Mouse (Mus musculus) kidney, postnatal 10 days (tissue): Measurements from ENCODE around the gene Cyld.

ENCODE experiments used
- DNase-seq: peaks from one replicate; pipeline ENCODE4 v3.0.0; 2021; ENCODE audit warnings: mixed read lengths

The Cyld gene

GRCm38 (mm10) chr8:88696721-88697641, at the start of gene Cyld:
Gene Cyld (plus strand): TSS chr8:88697028.
- DNase-seq, result peak; percentile 99

- DNase-seq, result no peak
Measured at GRCm38 (mm10) chr8:88648322-88648721, 48.5 kb upstream of the Cyld start.

DNA sequence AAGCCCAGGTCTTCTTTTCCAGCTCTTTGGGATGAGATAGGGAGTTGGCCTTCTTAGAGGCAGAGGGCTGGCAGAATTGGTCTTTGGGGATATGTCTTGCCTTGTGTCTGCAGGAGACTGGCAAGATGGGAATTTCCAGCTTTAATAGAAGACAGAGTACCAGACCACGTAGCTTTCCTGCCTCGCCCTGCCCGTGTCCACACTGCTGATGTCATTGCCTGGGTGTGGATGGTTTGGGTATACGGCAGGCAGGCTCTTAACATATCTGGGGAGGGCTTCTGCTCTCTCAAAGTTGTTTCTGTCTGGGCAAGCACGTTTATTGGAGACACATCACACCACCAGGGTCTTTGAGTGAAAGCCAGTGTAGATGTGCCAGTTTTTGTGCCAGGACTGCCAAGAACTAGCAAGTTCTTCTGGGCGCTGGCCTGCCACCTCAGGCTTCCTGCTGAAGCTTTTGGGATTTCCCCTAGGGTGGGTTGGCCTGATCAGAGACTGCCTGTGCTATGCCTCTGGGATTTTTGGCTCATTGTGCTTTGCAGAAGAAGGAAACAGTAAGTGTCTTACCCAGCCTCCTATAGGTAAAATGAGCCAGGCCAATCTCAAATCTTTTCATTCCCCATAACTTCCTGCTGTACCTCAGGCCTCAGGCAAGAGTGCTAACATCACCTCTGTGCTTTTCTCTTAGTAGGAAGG, 46.7 kb upstream of the Cyld start:
- DNase-seq, result no peak

DNA sequence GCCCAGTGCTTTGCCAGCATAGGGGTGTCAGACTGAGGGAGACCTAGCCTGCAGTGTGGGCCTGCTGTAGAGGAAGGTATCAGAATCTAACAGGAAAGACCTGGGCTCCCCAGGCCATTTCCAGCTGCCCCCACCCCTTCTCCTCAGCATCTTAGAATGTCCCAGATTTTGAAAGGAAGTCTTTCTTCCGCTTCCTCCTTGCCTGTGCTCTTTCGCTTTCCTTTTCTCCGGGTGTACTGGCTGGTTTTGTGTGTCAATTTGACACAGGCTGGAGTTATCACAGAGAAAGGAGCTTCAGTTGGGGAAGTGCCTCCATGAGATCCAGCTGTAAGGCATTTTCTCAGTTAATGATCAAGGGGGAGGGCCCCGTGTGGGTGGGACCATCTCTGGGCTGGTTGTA, 45.7 kb upstream of the Cyld start:
- peak; percentile 28 for DNase-seq

- no peak for DNase-seq
Measured at GRCm38 (mm10) chr8:88655334-88655733, 41.5 kb upstream of the Cyld start.

GRCm38 (mm10) chr8:88659873-88660272, 37.0 kb upstream of the Cyld start:
- DNase-seq, result no peak

- no peak for DNase-seq
Measured at GRCm38 (mm10) chr8:88662401-88662821, 34.4 kb upstream of the Cyld start.

DNA sequence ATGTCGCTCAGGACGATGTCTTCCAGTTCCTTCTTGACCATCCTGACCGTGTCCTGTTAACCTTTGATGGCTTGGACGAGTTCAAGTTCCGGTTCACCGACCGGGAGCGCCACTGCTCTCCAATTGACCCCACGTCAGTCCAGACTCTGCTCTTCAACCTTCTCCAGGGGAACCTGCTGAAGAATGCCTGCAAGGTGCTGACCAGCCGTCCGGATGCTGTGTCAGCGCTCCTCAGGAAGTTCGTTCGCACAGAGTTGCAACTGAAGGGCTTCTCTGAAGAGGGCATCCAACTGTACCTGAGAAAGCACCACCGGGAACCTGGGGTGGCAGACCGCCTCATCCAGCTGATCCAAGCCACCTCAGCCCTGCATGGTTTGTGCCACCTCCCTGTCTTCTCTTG, 32.7 kb upstream of the Cyld start:
- DNase-seq, result peak; percentile 70

GRCm38 (mm10) chr8:88664947-88665346, 31.9 kb upstream of the Cyld start:
- peak; percentile 68 for DNase-seq

GRCm38 (mm10) chr8:88666435-88666834, 30.4 kb upstream of the Cyld start:
- peak; percentile 38 for DNase-seq

DNA sequence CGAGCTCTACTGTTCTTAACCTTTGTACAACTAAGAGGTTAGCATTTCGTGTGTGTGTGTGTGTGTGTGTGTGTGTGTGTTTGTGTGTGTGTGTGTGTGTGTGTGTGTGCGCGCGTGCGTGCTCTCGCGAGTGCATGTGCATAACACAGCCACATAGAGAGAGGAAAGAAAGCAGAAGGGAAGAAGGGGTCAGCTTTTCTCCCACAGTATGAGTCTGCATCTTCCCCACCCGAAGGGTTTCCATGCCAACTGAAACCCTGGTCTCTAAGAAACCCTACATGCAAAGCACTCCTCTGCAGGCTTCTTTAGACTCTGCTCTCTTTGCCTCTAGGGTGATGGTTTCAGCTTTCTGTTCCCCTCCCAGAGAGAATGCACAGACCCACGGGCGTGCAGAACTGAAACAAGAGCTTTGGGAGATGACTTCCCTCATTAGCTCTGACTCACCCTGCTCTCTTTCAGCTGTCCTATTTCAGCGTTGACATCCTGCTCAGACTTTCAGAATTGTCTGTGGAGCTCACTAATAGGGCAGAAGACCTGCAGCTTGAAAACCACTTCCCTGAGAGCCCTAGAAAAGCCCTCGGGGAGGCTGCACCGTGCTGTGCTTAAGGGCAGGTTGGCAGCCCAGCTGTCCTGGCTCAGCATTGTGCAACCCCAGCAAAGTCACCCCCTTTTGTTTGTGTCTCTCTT, 28.3 kb upstream of the Cyld start:
- no peak for DNase-seq

- DNase-seq, result no peak
Measured at GRCm38 (mm10) chr8:88670782-88671181, 26.0 kb upstream of the Cyld start.

- no peak for DNase-seq
Measured at GRCm38 (mm10) chr8:88671575-88671974, 25.3 kb upstream of the Cyld start.

DNA sequence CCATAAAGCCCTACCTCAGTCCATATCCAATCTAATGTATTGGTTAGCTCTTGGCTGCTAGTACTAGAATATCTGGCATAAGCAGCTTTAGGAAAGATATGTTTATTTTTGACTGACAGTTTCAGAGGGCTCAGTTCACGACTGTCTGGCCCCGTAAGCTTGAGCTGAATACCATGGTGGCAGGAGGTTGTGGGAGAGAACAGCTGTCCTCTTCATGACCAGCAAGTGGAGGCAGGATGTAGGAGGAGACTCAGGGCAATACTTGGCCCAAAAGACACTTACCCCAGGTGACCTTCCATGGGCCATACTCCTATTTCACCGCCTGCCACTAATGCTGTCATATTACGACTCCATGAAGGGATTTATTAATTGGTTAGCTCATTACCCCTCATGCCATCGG, 23.0 kb upstream of the Cyld start:
- no peak for DNase-seq

DNA sequence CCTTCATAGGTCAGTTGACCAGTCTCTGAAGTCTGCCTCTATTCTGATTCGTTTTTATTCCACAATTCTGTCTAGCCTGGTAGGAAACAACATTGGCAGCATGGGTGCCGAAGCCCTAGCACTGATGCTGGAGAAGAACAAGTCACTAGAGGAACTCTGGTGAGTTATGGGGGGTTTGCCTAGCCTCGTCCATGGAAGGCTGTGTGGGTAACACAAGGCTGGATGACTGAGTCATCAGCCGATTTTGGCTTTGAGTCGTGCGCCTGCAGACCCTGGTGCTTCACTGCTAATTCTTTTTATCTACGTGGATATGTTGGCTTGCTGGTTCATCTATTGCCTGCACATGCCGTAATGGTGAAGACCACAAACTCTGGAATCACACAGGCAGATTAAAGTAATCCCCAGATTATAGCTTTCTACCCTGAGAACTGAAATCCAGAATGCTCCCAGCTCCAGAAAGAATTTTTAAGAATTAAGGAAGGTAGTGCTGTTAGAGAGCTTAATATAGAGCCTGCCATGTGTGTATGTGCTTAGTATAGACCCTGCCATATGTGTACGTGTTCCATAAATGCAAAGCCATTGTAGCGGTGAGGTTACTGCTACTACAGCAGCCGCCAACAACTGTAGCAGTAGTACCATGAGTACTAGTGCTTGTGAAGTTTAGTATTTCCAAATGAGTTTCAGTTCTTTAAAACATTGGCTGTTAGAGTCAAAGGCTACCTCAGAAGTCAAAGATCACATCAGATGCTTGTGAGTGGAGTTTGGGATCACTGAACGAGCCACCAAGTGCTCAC, 21.3 kb upstream of the Cyld start:
- DNase-seq, result no peak

GRCm38 (mm10) chr8:88677071-88677470, 19.8 kb upstream of the Cyld start:
- no peak for DNase-seq

GRCm38 (mm10) chr8:88680566-88680965, 16.3 kb upstream of the Cyld start:
- no peak for DNase-seq

DNA sequence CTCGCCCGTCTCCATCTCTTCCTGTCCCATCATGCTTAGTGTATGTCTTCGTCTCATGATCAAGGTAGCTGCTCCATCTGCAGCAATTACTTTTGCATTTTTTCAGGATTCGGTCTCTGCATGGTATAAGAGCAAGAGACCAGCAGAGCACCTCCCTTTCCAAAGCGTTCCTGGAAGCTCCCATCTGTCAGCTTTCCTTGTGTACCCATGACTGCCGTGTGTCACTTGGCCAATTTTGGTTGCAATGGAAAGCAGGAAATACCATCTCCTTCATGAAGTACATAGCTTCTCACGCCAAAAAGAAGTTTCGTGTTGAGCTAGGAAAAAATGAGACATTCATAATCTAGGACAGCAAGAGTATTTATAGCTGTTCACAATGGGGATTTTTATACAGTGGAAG, 15.8 kb upstream of the Cyld start:
- no peak for DNase-seq

GRCm38 (mm10) chr8:88683656-88684289, 13.1 kb upstream of the Cyld start:
- DNase-seq, result no peak

DNA sequence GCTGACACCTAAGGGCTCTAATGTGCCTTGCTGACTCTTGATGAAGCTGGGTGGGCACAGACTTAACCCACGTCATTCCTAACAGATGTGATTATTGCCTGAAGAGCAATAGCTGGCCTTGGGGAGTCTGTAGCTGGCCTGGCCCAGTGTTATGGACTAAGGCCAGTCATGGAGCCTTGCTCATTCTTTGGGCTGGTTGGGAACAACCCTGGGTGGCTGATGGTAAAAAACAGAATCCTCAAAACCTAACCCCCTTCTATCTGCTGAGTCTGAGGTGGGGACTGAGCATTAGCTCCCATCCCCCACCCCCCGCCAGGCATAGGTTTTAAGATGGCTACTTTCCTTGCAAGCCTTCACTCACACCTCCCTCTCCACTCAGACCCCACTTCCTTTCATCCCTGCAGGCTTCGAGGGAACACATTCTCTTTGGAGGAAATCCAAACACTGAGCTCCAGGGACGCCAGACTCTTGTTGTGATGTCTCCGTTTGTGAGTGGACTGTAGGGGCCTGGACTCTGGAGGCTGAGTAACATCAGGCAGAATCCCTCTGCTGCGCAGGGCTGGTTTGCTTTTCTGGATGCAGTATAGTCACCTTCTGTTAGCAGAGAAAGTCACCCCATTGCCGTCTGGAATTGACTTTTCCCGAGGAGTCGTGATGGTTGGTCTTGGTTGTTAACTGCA, 10.5 kb upstream of the Cyld start:
- peak; percentile 13 for DNase-seq

- no peak for DNase-seq
Measured at GRCm38 (mm10) chr8:88686906-88687235, 10.0 kb upstream of the Cyld start.

- peak; percentile 47 for DNase-seq
Measured at GRCm38 (mm10) chr8:88689151-88689550, 7.7 kb upstream of the Cyld start.
